Mouse (Mus musculus) kidney, embryonic 14.5 days (tissue): Measurements from ENCODE around the gene Ctu2. TPM values are rescaled to one million over a fixed set of nuclear protein-coding genes. Genes with fewer than 3 reads are reported as not detected.

Source experiments
- ATAC-seq: fragments of 200-750 bp; cut with Nextera tagmentation; 2 replicates; pipeline ENCODE4 v1.8.0; 2017; ENCODE audit warnings: moderate number of reproducible peaks, mild to moderate bottlenecking, moderate TSS enrichment, moderate library complexity; ENCODE audit not compliant: low FRiP score, low TSS enrichment
- H3K27ac ChIP-seq: fragments of 300-500 bp; sonication (generic); 2 replicates; pipeline ENCODE4 v1.5.1; 2014; ENCODE audit warnings: low read depth, mild to moderate bottlenecking, low read length, moderate library complexity, mixed read lengths
- H3K27me3 ChIP-seq: fragments of 300-500 bp; sonication (generic); 2 replicates; pipeline ENCODE4 v1.6.1; 2014; ENCODE audit warnings: mild to moderate bottlenecking, low read length; ENCODE audit not compliant: control insufficient read depth, insufficient read depth
- H3K36me3 ChIP-seq: fragments of 300-500 bp; sonication (generic); 2 replicates; pipeline ENCODE4 v1.6.1; 2014; ENCODE audit warnings: low read length, mixed read lengths; ENCODE audit not compliant: control insufficient read depth, insufficient read depth
- H3K4me1 ChIP-seq: fragments of 300-500 bp; sonication (generic); 2 replicates; pipeline ENCODE4 v1.6.1; 2014; ENCODE audit warnings: low read length, mixed read lengths; ENCODE audit not compliant: control insufficient read depth, insufficient read depth
- H3K4me2 ChIP-seq: fragments of 300-500 bp; sonication (generic); replicated peaks from 2 replicates; pipeline ENCODE4 v1.6.1; 2014; ENCODE audit warnings: low read depth, mild to moderate bottlenecking, low read length
- H3K4me3 ChIP-seq: fragments of 300-500 bp; sonication (generic); 2 replicates; pipeline ENCODE4 v1.5.1; 2014; ENCODE audit warnings: mild to moderate bottlenecking, low read length
- H3K9ac ChIP-seq: fragments of 300-500 bp; sonication (generic); 2 replicates; pipeline ENCODE4 v1.6.1; 2014; ENCODE audit warnings: low read depth, mild to moderate bottlenecking, low read length, moderate library complexity
- H3K9me3 ChIP-seq: fragments of 300-500 bp; sonication (generic); 2 replicates; pipeline ENCODE4 v1.6.1; 2016; ENCODE audit warnings: low read length; ENCODE audit not compliant: control insufficient read depth
- WGBS: fragments of 180-500 bp; shearing (Covaris S2); extraction: QIAGEN DNeasy Blood & Tissue Kit; methylation state at CpG from one replicate; pipeline ENCODE4 v1.1.7; 2014; 5-methylcytosine and 5-hydroxymethylcytosine counted together
- polyA plus RNA-seq: library from polyadenylated mRNA; unstranded; fragments of >200 nt; fragmentation: Nextera tagmentation; extraction: Ambion mirVana; gene quantifications from 2 replicates; pipeline ENCODE4 v1.2.1, GENCODE M21; 2014

Ctu2 gene
- polyA plus RNA-seq, 1 experiment from 2014 or later: 50.4 TPM

DNA sequence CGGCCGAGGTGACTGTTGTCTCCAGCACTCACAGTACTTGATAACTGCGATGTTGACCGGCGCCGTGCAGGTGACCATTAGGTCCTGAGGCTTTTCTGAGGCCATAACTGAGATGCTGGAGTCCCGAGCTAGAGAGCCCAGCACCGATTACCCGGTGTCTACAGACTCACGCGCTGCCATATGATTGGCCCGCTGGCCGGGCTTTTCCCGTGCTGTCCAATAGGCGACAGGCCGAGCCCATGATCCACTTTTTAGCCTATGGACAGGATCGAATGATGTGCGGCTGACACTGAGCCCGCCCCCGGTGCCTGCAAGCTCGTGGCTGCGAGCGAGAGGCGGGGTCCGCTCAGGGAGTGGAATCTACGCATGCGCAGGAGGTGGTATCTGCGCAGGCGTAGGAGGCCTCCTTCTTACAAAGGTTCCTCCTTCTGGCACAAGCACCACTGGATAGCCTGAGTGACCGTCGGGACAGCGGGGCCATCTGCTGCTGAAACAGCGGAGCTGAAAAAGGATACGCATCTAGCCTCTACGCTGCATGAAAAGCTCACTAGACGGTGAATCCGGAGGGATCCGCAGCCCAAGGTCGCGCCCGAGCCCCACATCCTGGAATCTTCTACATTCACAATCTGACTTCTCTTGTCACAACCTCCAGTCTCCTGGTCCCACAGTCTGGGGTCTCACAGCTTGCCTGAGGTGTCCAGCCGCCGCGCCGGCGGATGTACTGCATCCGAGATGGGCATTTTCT is 32.5 kb upstream of the Ctu2 start, which contains the start of gene Mvd:
TSS of gene Mvd (minus strand) at position 161 of the 745 bp plus-strand sequence.
- Histone ChIP-seq H3K4me3 (peak within 1 kb of the TSS; percentile 77), H3K36me3 (peaks cover 6% of the 10 kb centered on the region; the same call in 1 of the 2 replicates), H3K4me2 (peak within 1 kb of the TSS; percentile 95), H3K27me3 (no peaks in the 10 kb centered on the region), H3K27ac (peak within 1 kb of the TSS; percentile 96), H3K9ac (peak within 1 kb of the TSS; percentile 72), H3K4me1 (peaks cover 11% of the 10 kb centered on the region; the same call in 1 of the 2 replicates), H3K9me3 (no peaks in the 10 kb centered on the region)
- WGBS: under 1% methylated on average over 47 of the region's 47 CpGs
- peak; percentile 98 for ATAC-seq

DNA sequence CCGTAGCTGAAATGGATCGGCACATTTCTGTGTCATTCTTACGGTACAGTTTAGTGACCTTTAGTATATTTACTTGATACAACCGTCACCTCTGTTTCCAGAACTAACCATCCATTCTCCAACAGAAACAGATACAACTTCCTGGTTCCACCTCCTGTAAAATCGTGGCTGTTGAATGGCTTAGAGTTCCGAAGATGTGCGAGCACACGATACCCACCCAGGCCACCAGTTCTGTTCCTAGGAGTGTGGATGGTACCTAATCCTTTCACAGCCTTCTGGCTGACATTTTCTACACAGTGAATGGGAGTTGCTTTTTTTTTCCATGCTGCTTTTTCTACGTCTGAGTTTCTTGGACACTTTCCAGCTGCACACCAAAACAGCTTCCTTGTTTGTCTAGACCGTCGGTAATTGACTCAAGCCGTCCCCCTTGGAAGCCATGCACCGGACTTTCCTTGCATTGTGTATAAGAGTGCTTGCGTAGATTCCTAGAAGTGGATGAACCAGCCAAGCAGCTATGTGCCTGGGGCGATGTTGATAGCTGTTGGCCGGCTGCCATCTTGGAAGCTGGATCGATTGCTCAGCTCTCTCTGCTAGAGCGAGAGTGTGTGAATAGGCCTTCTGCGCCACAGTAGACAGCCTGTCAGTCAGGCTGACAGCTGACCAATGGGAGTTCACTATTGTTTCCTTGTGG is 31.7 kb upstream of the Ctu2 start:
- H3K4me3 ChIP-seq: peak overlapping the region; percentile 77
- no peaks in the 10 kb centered on the region for H3K9me3 ChIP-seq
- peaks cover 6% of the 10 kb centered on the region; the same call in 1 of the 2 replicates for H3K36me3 ChIP-seq
- H3K27ac ChIP-seq: peak overlapping the region; percentile 96
- no peak for ATAC-seq
- peak overlapping the region; percentile 71 for H3K9ac ChIP-seq
- H3K27me3 ChIP-seq: no peaks in the 10 kb centered on the region
- WGBS: 18% methylated on average over 19 of the region's 19 CpGs
- peak overlapping the region; percentile 71 for H3K4me2 ChIP-seq
- H3K4me1 ChIP-seq: peaks cover 8% of the 10 kb centered on the region; the same call in 1 of the 2 replicates

DNA sequence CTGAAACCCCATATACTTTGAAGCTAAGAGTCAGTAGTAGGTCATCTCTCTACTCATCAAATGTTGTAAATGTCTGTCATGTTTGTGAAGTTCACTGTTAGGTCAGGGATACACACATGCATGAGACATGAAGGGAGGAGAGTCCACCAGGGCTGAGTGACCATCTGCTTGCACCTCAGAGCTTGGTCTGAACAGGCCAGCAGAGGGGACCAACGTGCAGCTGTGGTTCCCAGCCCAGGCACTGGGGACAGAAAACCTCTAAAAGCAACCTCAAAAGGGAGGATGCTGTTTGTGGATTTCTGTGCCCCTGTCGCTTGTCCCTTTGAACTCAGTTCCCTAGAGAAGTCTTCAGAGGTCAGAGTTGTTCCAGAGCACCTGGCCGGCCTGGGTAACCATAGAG is 30.7 kb upstream of the Ctu2 start:
- no peak overlapping the region for H3K9ac ChIP-seq
- no peaks in the 10 kb centered on the region for H3K27me3 ChIP-seq
- H3K4me2 ChIP-seq: no peak overlapping the region
- no peaks in the 10 kb centered on the region for H3K36me3 ChIP-seq
- no peak for ATAC-seq
- H3K9me3 ChIP-seq: no peaks in the 10 kb centered on the region
- 0 out of 2 replicates have a peak overlapping the region, but pooled peaks have one; percentile 11 for H3K27ac ChIP-seq
- no peak overlapping the region for H3K4me3 ChIP-seq
- peaks cover 8% of the 10 kb centered on the region; the same call in 1 of the 2 replicates for H3K4me1 ChIP-seq
- WGBS: 62% methylated on average over 3 of the region's 3 CpGs

DNA sequence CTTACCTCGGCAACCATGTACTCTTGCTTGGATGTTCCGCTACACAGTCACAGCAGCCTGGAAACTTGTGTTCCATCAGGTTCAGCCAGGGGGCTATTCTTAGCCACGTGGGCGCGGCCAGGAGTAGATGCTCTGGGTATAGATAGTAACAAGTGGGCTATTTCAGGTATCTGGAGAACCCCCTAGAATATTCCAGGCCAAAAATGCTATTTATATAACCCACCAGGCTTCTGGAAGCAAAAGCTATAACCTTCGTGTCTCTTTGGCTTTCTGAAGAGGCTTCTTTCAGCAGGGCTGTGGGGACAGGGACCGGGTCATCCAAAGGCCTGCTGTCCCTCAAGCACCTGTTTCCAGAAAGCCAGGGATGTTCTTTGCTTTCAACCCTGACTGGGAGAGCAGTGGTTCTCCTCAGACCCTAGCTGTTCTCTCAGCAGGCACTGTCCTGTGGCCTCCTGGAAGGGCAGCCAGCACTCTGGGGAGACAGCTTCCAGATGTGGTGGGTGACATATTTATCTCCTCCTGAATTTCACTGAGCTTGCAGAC is 24.7 kb upstream of the Ctu2 start:
- no peaks in the 10 kb centered on the region for H3K36me3 ChIP-seq
- no peak overlapping the region for H3K27ac ChIP-seq
- 77% methylated on average over 7 of the region's 7 CpGs for WGBS
- no peak overlapping the region for H3K4me3 ChIP-seq
- H3K4me1 ChIP-seq: 0 out of 2 replicates have a peak, but pooled peaks cover 2% of the 10 kb centered on the region
- no peaks in the 10 kb centered on the region; the same call in 1 of the 2 replicates for H3K27me3 ChIP-seq
- no peak overlapping the region for H3K4me2 ChIP-seq
- ATAC-seq: no peak
- no peaks in the 10 kb centered on the region for H3K9me3 ChIP-seq
- H3K9ac ChIP-seq: no peak overlapping the region

DNA sequence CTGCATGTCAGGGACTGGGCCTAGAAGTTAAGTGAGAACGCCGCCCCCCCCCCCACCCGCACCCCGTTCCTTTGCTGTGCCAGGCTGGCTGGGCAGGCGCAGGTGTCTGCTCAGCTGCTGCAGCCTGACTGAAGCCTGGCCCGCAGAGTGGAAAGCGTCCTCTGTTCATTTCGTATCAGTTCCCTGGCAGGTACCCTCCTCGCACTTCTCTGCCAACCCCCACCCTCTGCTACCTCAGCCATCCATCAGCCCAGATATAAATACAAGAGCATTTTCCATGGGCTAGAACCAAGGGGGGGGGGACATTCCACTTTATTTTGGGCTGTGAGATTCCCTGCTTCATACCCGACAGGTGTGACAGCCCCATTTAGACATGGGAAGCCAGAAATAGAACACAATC is 23.8 kb upstream of the Ctu2 start:
- Histone ChIP-seq H3K4me3 (no peak overlapping the region), H3K4me2 (no peak overlapping the region), H3K9ac (no peak overlapping the region), H3K9me3 (no peaks in the 10 kb centered on the region), H3K4me1 (0 out of 2 replicates have a peak, but pooled peaks cover 2% of the 10 kb centered on the region), H3K36me3 (no peaks in the 10 kb centered on the region), H3K27ac (no peak overlapping the region), H3K27me3 (peaks cover 1% of the 10 kb centered on the region; the same call in 1 of the 2 replicates)
- ATAC-seq: no peak
- 88% methylated on average over 10 of the region's 10 CpGs for WGBS

DNA sequence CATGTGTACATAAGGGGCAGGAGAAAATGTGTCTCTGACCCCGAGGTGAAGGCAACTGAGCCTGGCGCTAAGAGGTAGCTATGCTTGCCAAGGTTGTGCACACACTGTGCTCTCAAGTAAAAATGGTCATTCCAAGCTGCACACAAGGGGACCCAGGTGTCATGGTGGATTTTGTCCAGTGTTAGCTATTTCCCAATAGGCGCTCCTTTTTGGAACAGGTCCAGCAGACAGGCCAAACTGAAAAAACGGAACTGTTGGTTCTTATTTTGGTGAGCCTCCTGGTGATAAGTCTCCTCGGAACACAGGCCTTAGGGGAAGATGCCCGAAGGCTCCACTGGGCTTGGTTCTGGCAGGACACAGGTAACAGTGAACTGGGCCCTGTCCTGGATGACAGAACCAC is 21.5 kb upstream of the Ctu2 start:
- H3K9ac ChIP-seq: no peak overlapping the region
- ATAC-seq: no peak
- H3K27me3 ChIP-seq: peaks cover 12% of the 10 kb centered on the region
- whole genome bisulfite sequencing: 86% methylated on average over 6 of the region's 6 CpGs
- H3K9me3 ChIP-seq: no peaks in the 10 kb centered on the region
- no peak overlapping the region for H3K4me3 ChIP-seq
- H3K36me3 ChIP-seq: no peaks in the 10 kb centered on the region
- 0 out of 2 replicates have a peak, but pooled peaks cover 2% of the 10 kb centered on the region for H3K4me1 ChIP-seq
- no peak overlapping the region for H3K27ac ChIP-seq
- no peak overlapping the region for H3K4me2 ChIP-seq

DNA sequence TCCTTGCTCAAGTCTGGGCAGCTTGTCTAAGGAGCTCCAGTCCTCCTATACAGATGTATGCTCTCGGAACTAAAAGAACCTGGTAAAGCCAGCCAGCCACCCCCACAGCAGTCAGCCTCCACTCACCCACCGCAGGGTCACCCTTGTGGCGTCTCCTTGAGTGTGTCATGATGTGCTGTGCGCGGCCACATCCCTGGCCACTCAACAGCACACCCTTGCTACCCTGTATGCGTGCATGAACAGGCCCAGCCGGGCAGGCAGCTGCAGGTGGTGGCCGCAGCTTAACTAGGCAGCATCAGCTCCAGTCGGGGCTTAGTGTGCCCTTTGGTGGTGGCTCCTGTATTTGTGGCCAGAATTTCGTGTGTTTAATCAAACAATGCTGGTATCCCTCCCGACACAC is 18.8 kb upstream of the Ctu2 start:
- 78% methylated on average over 11 of the region's 11 CpGs for WGBS
- Histone ChIP-seq H3K4me3 (no peak overlapping the region), H3K9me3 (no peaks in the 10 kb centered on the region), H3K9ac (no peak overlapping the region), H3K27ac (no peak overlapping the region), H3K4me1 (peaks cover 9% of the 10 kb centered on the region; the same call in 1 of the 2 replicates), H3K27me3 (peaks cover 30% of the 10 kb centered on the region), H3K4me2 (no peak overlapping the region), H3K36me3 (no peaks in the 10 kb centered on the region)
- no peak for ATAC-seq

DNA sequence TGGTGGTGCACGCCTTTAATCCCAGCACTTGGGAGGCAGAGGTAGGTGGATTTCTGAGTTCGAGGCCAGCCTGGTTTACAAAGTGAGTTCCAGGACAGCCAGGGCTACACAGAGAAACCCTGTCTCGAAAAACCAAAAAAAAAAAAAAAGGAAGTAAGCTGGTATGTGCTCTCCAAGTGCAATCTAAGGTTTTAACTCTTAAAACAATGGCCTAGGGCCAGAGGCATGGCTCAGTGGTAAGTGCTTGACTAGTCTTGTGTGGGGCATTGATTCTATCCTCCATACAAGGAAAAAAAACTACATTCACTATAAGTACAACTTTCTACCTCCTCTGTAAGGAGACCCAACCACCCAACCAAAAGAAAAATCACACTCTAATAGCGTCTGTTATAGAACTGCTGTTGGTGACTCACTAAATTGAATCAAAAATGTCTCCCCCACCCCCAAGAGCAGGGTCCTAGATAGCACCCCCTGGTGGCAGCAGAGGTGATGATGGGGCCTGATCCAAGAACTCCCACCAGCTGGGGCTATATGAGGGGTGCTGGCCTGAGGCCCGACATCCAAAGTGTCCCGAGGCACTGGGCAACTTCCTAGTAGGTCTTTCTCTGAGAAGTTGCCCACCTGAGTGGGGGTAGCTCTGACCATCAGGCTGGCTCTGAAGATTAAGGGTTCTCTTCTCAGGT is 16.6 kb upstream of the Ctu2 start:
- Histone ChIP-seq H3K9me3 (no peaks in the 10 kb centered on the region), H3K4me1 (peaks cover 9% of the 10 kb centered on the region; the same call in 1 of the 2 replicates), H3K36me3 (no peaks in the 10 kb centered on the region), H3K4me3 (no peak overlapping the region), H3K9ac (no peak overlapping the region), H3K27ac (no peak overlapping the region), H3K27me3 (peaks cover 30% of the 10 kb centered on the region), H3K4me2 (no peak overlapping the region)
- WGBS: 53% methylated on average over 5 of the region's 6 CpGs
- ATAC-seq: no peak
